Mouse (Mus musculus) heart, postnatal 0 days (tissue): ENCODE results near the gene Kiz.

ENCODE experiments used
- CTCF ChIP-seq: IDR thresholded peaks from 2 replicates; pipeline ENCODE4 v1.5.1; 2016; ENCODE audit warnings: antibody characterized with exemption, control low read depth, low read depth
- EP300 ChIP-seq: IDR thresholded peaks from 2 replicates; pipeline ENCODE4 v1.6.1; 2016; ENCODE audit warnings: antibody characterized with exemption, low read depth

DNA sequence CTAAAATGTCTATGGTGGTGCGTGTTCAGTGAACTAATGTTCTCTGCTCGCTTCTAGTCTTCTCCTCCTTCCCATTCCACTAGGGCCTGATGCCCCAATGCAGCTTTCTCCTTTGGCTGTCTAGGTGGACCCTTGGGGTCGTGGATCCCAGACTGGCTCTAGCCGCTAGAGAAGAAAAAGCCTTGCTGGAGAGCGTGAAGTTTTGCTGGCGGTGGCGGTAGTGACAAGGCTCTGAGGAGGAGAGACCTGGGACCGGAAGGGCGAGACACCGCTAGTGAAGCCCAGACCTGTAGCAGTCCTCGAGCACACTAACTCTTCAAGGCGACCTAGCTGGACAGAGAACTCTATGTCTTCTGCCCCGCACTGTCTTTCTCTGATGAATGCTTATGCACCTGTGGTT lies 19.4 kb upstream of the Kiz start:
- TF ChIP-seq CTCF (no peak), EP300 (no peak)
